Mouse (Mus musculus) ZHBTc4 (cell line): Measurements from ENCODE around the gene Gna12.
A peak's percentile ranks its signal among the peaks of the same experiment; 100 is the strongest.

ENCODE experiments used
- DNase-seq: peaks from one replicate; pipeline ENCODE4 v3.0.0-alpha.2; 2011; ENCODE audit warnings: low read depth, low spot score

Gene Gna12

DNA sequence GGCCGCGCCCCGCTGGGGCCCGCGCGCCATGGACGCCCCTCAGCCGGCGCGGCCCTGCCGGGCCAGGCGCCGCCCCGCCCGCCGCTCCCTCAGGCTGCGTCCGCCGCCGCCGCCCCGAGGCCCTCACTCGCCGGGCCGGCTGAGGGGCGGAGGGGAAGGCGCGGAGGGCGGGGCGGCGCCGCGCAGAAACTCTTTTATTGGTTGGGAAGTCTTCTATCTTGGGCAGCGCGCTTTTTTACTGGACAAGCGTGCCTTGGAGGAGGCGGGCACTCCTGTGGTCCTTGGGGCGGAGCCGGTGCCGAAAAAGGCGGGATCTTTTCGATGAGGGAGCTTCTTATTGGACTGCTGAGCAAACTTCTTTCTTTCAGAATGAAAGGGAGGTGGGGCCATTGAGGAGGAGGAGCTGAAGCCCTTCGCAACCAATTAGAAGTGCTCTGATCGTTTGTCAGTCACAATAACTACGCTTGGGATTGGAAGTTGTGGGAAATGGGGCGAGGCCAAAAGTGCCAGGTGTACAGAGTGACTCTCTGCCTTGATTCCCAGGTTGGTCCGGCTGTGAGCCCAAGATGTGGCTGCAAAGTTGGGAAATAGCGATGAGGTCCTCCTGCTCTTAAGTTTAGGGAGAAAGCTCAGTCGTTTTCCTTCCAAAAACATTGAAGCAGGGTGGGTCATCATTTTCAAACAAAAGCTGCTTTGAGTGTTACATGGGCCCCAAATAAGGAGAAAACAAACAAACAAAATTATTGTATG is at the start of gene Gna12:
TSS of gene Gna12 (minus strand) at position 118 of the 750 bp plus-strand sequence.
- DNase-seq: peak; percentile 100

DNA sequence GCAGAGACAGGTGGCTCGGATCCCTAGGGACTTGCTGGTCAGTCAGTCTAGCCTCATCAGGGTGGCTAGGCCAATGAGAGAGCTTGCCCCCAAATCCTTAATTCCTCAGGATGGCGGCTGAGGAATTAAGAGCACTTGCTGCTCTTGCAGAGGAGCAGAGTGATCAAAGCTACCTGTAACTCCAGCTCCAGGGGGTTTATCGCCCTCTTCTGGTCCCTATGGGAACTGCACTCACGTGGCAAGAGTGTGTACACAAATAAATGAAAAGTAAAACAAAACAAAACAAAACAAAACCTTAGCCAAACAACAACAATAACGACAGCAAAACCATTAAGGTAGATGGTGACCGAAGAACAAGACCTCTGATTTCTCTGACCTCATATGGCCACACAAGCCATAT is 48.4 kb upstream of the Gna12 start:
- DNase-seq: peak; percentile 84

DNA sequence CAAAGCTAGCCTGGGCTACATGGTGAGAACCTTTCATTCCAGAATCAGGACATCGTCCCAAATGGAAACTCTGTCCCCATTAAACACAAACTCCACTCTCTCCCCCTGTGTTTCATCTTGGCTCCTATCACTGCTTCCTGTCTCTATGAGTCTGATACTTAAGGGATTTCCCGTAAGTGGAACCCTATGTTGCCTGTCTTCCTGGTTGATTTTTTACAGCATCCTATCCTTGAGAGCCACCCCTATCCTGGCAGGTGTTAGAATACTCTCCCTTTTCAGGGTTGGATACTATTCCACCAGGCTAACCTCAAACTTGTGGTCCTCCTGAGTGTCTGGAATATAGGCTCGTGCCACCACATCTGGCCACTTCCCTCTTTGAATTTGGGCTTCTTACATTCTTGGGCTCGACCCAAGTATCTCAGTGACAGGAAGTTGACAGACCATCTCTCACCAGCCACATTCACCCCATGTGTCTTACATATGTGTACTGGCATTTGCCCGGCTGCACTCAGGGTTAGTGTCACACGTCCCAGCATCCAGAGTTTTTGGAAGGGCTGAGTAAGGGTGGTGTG is 43.6 kb upstream of the Gna12 start:
- no peak for DNase-seq

DNA sequence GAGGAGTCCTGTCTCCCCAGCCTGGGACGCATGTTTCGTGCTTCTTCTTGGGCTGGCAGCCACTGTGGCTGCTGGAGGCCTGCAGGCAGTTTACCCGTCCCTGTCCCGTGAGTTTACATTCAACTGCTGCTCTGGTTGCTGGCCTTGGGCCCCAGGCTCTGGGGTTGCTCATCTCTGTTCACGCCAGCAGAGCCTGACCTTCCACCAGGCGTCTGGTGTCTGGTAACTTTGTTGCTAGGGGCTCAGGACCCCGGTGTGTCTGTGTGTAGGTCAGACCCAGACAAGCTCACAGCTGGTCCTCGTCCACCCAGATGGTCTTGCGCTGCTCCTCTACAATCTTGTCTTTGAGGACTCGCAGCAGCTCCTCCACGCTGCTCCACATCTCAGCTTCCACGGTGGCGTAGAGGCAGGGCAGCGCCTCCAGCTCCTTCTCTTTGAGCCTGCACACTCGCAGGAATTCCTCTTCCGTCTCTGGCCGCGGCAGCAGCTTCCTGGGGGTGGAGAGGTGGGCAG is 42.9 kb upstream of the Gna12 start:
- peak; percentile 41 for DNase-seq

DNA sequence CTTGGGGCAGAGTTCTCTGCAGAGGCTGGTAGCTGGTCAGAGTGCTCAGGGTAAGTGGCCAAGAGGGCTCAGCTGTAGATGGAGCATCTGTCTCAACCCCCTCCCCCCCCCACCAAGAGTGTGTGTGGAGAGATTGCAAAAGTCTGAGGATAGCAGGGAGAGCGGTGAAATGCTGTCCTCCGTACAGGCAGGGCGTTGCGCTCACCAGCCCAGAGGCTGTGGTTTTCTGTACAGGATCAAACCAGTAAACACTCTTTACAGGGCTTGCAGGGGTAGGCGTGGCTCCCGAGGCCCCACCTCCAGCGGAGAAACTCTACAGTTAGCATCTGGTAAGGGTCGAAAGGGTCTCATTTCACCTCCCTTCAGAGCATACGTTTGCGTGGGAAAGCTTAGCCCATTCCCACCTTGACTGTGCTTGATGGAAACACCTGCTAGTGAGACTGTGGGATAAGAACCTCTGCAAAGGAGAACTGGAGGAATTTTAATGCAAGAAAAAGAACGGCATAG is 42.4 kb upstream of the Gna12 start:
- peak; percentile 81 for DNase-seq

DNA sequence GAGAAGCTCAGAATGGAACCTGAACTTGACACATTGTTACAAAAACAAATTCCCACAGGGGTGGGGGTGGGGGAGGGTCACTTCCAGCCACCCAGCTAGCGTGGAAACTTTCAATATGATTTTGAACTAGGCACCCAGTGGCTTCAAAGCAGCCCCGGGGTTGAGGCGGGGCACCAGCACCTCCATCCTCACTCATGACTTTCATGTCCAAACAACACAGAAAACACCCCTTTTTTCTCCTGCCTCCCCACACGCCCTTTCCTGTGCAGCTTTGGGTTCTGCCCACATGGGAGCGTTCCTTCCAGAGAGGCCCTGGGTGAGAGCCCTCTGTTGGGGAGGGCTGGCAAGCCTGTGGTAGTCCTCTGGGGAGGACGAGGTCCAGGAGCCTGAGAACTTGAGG is 41.0 kb upstream of the Gna12 start:
- DNase-seq: no peak

DNA sequence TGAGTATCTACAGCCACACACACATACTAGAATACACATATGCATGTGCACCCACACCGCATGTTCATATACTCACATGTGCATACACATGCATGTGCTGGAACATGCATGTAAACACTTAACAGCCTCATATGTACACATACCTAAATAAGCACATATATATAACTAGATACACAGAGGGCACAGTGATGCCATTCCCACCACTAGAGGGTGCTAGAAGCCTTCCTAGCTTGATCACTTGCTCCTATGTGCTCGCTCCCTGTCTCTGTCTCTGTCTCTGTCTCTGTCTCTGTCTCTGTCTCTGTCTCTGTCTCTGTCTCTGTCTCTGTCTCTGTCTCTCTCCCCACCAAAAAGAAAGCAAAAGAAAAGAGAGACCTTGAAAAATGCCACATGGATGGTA is 38.8 kb upstream of the Gna12 start:
- DNase-seq: peak; percentile 77

DNA sequence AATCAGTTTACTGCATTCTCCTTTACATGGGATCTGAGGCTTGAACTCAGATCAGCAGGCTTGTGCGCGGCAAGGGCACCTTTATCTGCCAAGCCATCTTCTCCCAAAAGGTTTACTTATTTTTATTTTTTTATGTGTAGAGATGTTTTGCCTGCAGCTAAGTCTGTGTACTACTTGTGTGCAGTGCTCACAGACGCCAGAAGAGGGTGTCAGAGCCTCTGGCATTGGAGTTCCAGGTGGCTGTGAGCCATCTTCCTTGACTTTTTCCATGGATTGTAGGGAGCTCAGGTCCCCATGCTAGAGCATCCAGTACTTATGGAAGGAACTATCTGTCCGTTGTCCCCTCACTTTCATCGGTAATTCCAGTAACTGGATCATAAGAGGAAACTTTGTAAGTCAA is 29.5 kb upstream of the Gna12 start:
- DNase-seq: peak; percentile 41

DNA sequence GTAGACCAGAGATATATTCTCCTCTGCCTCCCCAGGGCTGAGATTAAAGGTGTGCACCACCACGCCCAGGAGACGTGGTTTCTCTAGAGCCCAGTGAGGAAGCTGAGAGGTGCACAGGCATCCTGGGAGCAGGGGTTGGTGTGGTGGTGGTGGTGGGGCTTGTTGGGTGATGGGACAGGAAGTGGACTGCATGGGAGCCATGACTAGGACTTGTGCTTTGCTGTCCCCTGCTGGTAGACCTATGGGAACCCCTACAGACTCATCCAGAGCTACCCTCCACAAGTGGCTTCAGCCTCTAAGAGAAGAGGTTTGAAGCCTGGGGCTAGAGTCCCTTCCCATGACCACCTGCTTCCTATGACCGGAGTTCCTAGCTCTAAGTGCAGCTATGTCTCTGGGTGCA is 28.1 kb upstream of the Gna12 start:
- no peak for DNase-seq

DNA sequence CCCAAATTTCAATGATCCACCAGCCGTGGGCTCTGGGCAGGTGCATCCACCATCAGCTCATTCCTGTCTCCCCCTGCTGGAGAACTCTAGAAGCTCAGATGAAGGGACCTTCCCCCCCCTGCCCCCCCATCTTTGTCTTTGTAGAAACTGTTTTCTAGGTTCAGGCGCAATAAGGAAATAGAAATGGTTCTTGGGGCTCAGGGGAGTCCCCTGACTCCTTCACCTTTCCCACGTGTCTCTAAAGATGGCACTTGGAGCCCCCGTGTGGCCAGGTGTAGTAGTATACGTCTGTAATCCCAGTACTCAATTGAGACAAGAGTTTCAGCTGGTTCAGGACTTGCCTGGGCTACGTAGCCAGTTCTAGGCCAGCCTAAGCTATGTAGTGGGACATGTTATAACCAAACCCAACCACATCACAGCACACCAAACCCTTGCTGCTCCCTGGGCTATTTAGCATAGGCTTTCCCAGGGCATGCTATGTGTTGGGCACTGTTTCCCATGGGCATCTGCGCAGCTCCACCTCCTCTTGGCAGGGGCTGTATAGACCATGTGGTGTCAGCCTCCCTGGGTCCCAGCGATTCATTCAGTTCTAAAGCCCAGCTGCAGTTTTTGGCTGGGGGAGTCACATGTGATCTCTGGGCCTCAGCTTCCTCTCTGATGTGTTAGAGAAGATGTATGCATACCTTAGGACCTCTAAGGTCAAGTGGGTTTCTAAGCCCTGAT is 27.4 kb upstream of the Gna12 start:
- DNase-seq: peak; percentile 21

DNA sequence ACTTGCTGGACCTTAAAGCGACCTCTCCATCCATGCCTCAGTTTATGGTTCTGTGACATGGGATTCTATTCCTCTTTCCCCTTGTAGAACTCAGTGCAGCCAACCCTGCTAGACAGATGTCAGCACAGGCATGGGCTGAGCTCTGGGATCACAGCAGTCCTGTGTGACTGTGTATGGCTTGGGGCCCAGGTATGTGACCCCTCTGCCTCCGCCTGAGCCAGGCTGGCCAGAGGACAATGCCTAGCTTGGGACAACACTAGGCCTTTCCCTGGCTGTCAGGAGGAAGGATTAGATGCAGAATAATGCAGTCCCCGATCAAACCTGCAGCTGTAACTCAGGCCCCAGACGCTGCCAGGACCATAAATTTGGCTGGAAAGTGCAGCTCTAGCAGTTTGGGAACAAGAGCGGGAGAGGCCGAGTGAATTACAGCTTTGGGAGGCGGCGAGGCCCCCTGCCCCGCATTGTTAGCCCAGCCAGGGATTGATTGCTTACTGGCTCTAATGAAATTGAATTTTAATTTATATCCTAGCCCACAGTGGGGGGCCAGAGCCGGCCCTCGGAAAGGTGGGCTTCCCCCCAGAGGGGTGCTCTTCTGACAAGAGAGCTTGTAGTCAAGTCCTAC is 25.8 kb upstream of the Gna12 start:
- no peak for DNase-seq

DNA sequence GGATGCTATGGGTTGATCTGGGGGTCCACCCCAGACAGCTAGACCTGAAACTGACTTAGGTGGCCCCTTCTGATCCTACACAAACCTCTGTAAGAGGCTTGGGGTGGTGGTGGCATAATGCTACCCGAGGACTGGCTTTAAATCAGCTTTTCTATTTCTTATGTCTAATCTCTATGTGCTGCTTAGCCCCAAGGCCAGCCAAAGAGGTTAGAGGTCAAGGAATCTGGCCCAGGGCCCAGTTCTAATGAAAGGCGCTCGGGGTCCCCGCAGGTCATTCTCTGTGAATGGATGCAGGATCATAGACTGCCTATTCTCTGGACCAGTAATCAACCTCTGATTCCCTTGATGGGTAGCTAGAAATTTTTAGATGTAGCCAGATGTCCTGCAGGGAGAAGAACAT is 24.5 kb upstream of the Gna12 start:
- DNase-seq: no peak

DNA sequence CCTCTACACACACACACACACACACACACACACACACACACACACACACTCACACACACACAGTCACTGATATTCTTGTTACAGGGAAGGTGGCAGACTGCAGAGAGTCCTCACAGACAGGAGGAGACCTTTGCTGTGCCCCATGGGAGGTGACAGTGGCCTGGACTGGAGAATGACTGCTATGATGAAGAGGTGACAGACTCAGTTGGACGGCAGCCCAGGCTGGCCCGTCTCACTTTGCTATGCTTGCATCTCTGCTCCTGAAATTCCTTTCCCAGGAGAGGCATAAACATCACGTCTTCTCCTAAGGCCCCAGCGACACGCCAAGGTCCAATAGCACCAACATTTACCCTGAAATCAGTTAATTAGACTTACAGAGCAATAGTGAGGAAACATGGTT is 23.5 kb upstream of the Gna12 start:
- no peak for DNase-seq

DNA sequence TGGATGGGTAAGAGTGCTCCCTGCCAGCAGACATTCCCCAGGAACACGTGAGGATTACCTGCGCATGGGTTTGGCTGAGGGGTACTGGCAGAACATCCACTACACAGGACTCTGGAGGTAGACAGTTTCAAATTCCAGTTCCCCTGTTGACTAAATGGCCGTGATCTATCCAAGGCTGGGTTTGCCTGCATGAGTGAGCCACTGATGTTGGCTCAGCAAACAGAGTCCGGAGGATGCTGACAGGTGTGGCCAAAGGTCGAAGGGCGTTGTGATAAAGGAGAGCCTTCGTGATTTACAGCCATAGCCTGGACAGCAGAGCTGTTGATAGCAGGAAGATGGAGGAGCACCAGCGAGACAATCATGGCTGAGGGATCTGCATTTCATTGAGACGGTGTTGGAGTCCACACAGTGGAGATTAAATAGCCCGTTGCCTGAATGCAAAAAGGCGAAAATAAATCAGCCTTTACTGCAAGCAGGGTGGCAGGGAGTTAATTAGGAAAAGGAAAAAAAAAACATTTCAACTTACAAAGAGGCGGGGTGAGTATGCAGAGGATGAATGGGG is 22.3 kb upstream of the Gna12 start:
- no peak for DNase-seq

DNA sequence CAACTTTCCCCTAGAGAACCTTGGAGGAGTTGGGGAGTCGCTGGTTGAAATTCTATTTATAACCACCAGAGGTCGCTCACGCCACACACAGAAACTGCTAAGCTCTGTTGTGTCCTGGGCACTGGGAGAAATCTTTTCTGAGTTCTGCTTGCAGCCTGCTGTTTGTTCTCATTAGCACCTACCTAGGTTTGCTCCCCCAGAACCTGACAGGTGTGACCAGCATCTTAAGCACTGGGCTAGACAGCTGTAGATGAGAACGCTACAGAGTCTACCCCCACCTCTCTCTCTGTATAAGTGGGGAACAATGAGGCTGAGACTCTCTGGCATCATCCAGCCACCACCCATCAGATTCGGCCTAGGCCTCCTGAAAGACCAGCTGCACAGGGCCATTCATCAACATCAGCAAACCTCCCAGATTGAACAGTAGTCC is 17.1 kb upstream of the Gna12 start:
- DNase-seq: peak; percentile 75

DNA sequence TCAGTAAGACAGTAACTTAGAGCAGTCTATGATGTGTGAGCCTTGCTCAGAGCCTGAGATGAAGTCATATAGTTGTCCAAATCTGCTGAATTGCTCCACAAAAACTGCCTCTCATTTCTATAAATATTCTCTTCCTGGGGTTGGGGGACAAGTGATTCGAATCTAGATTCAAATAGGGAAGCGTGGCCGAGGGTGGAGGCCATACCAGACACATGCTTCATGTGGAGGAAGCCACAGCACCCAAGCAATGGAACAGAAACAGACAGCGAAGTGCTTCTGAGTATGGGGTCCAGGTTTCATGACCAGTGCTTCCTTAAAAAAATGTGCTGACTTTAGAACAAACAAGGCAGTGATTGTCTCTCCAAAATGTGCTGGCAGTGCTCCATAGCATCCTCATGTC is 11.7 kb upstream of the Gna12 start:
- no peak for DNase-seq

DNA sequence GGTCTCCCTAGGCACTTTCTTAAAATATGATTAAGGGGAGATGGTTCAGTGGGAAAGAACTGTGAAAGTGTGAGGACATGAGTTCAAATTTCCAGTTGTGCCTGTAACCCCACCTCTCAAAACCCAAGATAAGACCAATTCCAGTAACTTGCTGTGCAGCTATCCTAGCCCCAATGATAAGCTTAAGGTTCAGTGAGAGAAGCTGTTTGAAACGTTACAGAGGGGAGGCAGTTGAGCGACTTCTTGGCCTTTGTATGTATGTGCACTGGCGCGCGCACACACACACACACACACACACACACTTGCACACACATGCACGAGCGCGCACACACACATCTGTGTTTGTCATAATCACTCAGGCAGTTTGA is 817 bp upstream of the Gna12 start:
- DNase-seq: no peak

DNA sequence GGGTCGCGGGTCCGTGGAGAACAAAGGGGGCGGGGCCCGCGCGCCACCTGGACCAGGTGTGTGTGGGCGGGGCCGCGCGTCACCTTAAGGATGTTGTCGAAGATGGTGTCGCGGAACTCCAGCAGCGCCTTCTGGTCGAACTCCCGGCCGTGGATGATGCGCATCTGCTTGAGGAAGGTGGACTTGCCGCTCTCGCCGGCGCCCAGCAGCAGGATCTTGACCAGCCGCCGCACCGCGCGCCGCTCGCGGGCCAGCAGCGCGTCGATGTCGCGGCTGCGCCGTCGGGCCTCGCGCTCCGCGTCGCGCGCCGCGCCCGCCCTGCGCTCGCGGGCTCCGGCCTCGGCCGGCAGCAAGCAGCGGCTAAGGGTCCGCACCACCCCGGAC is 328 bp downstream of the Gna12 start:
- peak; percentile 74 for DNase-seq

DNA sequence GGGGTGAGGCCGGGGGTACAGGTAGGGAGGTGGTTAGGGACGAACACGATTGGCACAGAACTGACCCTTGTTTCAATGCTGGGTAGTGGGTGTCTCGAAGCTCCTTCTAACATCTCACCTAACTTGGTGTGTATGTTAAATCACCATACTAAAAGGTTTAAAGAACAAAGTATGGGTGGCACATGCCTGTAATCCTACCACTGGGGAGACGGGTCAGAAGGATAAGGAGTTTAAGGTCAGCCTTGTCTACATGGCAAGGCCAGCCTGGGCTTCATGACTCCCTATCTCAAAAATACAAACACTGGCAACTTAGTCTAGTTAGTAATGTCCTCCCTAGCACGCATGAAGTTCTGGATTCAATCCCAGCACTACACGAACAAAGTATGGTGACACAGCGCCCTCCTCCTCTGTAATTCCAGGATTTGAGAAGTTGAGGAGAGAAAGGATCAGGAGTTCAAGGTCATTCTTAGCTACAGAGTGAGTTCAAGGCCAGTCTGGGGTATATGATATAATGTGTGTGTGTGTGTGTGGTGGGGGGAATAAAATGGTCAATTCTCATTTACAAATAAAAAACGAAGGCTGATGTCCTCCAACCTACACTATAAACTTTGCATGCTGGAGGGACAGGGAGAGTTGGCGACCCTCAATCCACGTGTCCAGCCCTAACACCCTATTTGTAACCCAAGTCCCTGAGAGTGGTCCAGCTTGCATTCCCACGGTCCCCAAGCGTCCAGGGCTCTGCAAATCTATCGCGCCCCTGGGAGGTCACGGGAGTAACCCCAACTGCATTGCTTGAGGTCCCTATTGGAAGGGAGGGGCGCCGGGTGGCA is 935 bp downstream of the Gna12 start:
- DNase-seq: peak; percentile 25

DNA sequence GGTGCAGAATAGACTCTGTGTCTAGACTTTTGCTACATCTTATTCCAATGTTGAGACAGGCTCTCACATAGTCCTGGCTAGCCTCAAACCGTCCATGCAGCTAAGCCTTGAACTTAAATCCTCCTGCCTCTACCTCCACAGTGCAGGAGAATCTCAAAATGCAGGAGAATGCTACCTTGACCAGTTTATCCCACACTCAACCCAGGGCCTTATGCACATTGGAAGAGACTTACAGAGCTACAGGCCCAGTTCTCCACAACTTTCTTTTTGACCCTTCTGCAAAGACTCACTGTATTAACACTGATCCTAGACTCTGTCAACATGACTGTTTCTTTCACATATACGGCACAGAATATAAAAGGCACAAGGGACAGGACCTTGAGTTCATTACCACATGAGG is 1.9 kb downstream of the Gna12 start:
- DNase-seq: no peak

DNA sequence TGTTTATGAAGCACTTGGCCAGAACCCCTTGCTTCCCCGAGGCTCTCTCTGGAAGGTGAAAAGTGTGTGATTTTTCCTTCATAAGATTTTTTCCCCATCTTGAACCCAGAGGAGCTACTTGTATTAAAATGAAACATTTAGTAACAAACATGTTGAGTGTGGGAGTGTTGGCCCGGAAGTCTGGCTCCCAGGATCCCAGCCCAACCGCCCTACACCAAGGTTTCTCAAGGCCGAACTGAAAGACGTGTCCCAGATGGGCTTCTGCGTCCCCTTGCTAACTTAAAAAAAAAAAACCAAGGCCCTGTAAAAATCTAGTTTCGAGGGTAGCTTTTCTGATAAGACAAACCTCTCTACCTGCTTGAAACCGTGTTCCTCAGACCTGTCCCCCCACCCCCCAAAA is 2.3 kb downstream of the Gna12 start:
- DNase-seq: no peak
